Mouse (Mus musculus) midbrain, embryonic 10.5 days (tissue): ENCODE measurements at regions not wholly inside any gene's neighbourhood (a gene's known extent, or its start where the extent isn't known, plus 50 kb on each side); places are given as distances from the start of the nearest gene placed in this dataset.

Experiments
- DNase-seq: peaks from one replicate; pipeline ENCODE4 v3.0.0-alpha.2; 2017; ENCODE audit warnings: low spot score
- H3K27ac ChIP-seq: fragments of 300-500 bp; sonication (generic); replicated peaks from 2 replicates; pipeline ENCODE4 v1.5.1; 2016; ENCODE audit warnings: mild to moderate bottlenecking
- H3K27me3 ChIP-seq: fragments of 300-500 bp; sonication (generic); 2 replicates; pipeline ENCODE4 v1.6.1; 2016; ENCODE audit warnings: low read depth, mild to moderate bottlenecking; ENCODE audit not compliant: poor library complexity, severe bottlenecking
- H3K36me3 ChIP-seq: fragments of 300-500 bp; sonication (generic); 2 replicates; pipeline ENCODE4 v1.6.1; 2016; ENCODE audit warnings: mild to moderate bottlenecking, moderate library complexity
- H3K4me1 ChIP-seq: fragments of 300-500 bp; sonication (generic); 2 replicates; pipeline ENCODE4 v1.6.1; 2016
- H3K4me3 ChIP-seq: fragments of 300-500 bp; sonication (generic); 2 replicates; pipeline ENCODE4 v1.5.1; 2016; ENCODE audit warnings: mild to moderate bottlenecking, moderate library complexity
- H3K9me3 ChIP-seq: fragments of 300-500 bp; sonication (generic); replicated peaks from 2 replicates; pipeline ENCODE4 v1.6.1; 2016; ENCODE audit warnings: mild to moderate bottlenecking
- WGBS: fragments of 180-500 bp; shearing (Covaris S2); methylation state at CpG from one replicate; pipeline ENCODE4 v1.1.7; 2016; 5-methylcytosine and 5-hydroxymethylcytosine counted together

- WGBS = 94% methylated on average over 9 of the region's 9 CpGs
- no peak overlapping the region for H3K4me3 ChIP-seq
- no peaks in the 10 kb centered on the region for H3K36me3 ChIP-seq
- no peaks in the 10 kb centered on the region for H3K9me3 ChIP-seq
- H3K4me1 ChIP-seq = peaks cover 42% of the 10 kb centered on the region
- peaks cover 46% of the 10 kb centered on the region for H3K27me3 ChIP-seq
- H3K27ac ChIP-seq = peak overlapping the region; percentile 39
- DNase-seq = no peak
Observed at GRCm38 (mm10) chr9:61296311-61296947, 75.7 kb upstream of the Tle3 start.

DNA sequence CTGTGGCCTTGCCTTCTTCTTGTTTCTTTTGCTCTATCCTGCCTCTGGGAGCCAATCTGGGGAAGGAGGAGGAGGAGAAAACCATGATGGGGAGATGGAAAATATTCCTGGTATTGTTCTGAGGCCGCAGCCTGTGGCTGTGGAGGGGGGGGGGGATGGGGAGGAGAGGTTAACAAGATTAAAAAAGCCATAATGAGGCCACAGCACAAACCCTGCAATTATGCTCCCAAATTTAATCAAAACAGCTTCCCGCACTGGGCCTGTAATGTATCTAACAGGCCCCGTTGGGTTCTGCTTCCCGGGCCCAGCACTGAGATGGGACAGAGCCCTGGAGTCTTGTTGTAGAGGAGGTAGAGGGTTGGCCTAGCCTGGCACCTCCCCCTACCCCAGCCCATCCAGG lies 74.8 kb upstream of the Tle3 start:
- Histone ChIP-seq H3K27me3 (peaks cover 36% of the 10 kb centered on the region), H3K4me3 (no peak overlapping the region), H3K36me3 (no peaks in the 10 kb centered on the region), H3K9me3 (no peaks in the 10 kb centered on the region), H3K27ac (peak overlapping the region; percentile 39), H3K4me1 (peaks cover 41% of the 10 kb centered on the region)
- WGBS = 63% methylated on average over 4 of the region's 4 CpGs
- no peak for DNase-seq

DNA sequence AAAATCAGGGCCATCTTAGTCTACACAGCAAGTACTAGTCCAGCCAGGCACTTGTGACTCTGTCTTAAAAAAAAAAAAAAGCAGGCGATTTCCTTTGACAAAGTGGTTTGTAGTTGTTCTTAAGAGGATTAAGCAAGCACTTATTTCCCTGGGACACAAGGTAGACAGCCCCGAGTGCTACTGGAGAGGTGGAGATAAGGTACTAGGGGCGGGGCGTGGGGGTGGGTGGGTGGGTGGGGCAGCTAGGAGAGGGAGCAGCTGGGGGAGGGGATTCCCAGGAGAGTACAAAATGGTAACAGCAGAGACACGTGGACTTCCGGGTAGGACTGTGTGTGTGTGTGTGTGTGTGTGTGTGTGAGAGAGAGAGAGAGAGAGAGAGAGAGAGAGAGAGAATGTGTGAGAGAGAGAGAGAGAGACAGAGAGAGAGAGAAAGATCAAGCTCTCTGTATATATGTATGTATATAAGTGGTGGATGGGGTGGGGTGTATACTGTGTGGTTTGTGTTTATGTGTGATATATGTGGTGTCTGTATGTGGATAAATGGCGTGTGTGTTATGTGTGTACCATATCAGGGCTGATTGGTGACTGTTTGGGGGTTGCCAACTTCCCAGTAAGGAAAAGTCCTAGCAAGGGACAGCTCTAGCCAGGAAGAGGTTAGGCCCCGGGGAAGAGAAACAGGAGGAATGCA lies 72.1 kb upstream of the Tle3 start:
- Histone ChIP-seq H3K36me3 (no peaks in the 10 kb centered on the region), H3K9me3 (no peaks in the 10 kb centered on the region), H3K4me1 (peaks cover 34% of the 10 kb centered on the region), H3K27me3 (peaks cover 19% of the 10 kb centered on the region), H3K4me3 (no peak overlapping the region), H3K27ac (no peak overlapping the region)
- no peak for DNase-seq
- 51% methylated on average over 8 of the region's 8 CpGs for WGBS

GRCm38 (mm10) chr9:61301070-61301469 lies 71.1 kb upstream of the Tle3 start:
- H3K4me3 ChIP-seq = no peak overlapping the region
- 86% methylated on average over 8 of the region's 8 CpGs for WGBS
- peaks cover 34% of the 10 kb centered on the region for H3K4me1 ChIP-seq
- H3K27ac ChIP-seq = no peak overlapping the region
- no peaks in the 10 kb centered on the region for H3K9me3 ChIP-seq
- H3K36me3 ChIP-seq = no peaks in the 10 kb centered on the region
- H3K27me3 ChIP-seq = peaks cover 20% of the 10 kb centered on the region
- DNase-seq = no peak

DNA sequence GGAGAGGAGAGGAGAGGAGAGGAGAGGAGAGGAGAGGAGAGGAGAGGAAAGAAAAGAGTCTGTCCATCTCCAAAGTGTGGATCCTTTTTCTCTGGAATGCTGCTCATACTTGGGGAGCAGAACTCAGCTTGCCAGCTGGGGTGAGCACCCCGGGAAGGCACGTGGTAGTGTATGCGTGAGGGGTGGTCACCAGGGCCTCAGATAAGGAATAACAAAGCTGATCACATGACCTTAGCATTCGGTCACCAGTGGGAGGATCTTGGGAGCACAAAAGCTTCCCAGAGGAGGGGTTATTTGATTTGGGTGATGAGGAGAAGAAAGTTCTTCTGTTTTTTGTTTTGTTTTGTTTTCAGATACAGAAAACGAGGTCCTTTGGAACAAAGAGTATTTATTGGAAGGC lies 69.4 kb upstream of the Tle3 start:
- WGBS = 18% methylated on average over 5 of the region's 5 CpGs
- H3K27ac ChIP-seq = peak overlapping the region; percentile 9; the same call in 1 of the 2 replicates
- peaks cover 19% of the 10 kb centered on the region; the same call in 1 of the 2 replicates for H3K27me3 ChIP-seq
- no peak for DNase-seq
- H3K9me3 ChIP-seq = no peaks in the 10 kb centered on the region
- peaks cover 23% of the 10 kb centered on the region for H3K4me1 ChIP-seq
- no peak overlapping the region for H3K4me3 ChIP-seq
- H3K36me3 ChIP-seq = no peaks in the 10 kb centered on the region

GRCm38 (mm10) chr9:61306306-61306705 lies 65.9 kb upstream of the Tle3 start:
- 92% methylated on average over 9 of the region's 9 CpGs for WGBS
- H3K4me3 ChIP-seq = no peak overlapping the region
- no peaks in the 10 kb centered on the region for H3K36me3 ChIP-seq
- H3K9me3 ChIP-seq = no peaks in the 10 kb centered on the region
- no peak for DNase-seq
- peaks cover 34% of the 10 kb centered on the region for H3K27me3 ChIP-seq
- no peak overlapping the region for H3K27ac ChIP-seq
- H3K4me1 ChIP-seq = peaks cover 41% of the 10 kb centered on the region

- DNase-seq = no peak
- H3K4me3 ChIP-seq = no peak overlapping the region
- H3K27ac ChIP-seq = no peak overlapping the region
- 42% methylated on average over 3 of the region's 3 CpGs for WGBS
- H3K27me3 ChIP-seq = peaks cover 62% of the 10 kb centered on the region
- H3K4me1 ChIP-seq = peaks cover 41% of the 10 kb centered on the region
- no peaks in the 10 kb centered on the region for H3K9me3 ChIP-seq
- no peaks in the 10 kb centered on the region for H3K36me3 ChIP-seq
Observed at GRCm38 (mm10) chr9:61309096-61309495, 63.1 kb upstream of the Tle3 start.

DNA sequence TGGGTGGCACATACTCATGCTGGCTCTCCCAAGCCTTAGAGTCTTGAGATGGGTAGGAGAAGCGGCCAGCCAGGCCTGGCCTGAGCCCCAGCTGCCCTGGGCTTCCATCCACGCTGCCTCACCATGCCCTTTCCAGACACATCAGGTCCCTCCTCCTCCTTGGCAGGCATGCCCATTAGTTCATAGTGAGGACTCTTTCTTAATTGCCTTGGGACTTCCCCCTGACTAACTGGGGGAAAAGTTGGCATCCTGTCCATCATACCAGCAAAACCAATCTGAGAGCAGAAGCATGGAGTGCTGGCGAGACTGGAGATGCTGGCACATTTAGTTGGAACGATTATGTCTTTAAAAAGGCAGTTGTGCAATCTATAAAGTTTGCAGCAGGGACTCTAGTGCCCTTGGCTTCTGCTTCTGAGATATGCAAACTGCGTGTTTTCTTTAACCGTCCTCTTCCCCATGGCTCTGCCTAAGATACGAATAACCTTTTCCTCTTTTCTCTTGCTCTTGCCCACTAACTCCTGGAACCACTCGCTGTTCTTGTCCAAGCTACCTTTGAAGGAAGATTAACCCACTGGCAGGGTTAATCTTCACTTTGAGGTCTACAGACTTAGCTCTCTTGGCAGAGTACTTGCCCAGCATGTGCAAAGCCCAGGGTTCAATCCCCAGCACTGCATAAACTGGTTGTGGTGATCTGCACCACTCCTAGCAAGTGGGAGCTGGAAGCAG lies 62.2 kb upstream of the Tle3 start:
- Histone ChIP-seq H3K4me1 (peaks cover 48% of the 10 kb centered on the region), H3K27ac (0 out of 2 replicates have a peak overlapping the region, but pooled peaks have one; percentile 10), H3K36me3 (no peaks in the 10 kb centered on the region), H3K27me3 (peaks cover 70% of the 10 kb centered on the region), H3K9me3 (no peaks in the 10 kb centered on the region), H3K4me3 (no peak overlapping the region)
- 83% methylated on average over 8 of the region's 8 CpGs for WGBS
- DNase-seq = no peak

DNA sequence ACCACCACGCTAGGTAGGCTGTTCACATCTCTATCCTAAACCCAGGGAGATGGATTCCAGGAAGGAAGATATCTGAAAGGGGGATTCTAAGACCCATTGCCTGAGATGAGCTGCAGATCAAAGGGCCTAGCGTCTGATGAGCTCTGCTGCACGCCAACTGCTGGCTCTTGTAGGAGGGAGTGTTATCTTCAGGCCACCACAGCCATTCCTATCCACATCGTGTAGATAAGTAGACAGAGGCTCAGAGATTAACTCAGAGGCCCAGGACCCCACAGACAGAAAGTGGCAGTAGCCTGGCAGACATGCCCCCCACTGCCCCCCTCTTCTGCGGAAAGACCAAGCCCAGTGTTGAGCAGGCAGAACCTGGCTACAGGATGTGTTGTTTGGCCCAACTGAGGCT lies 61.6 kb upstream of the Tle3 start:
- peaks cover 54% of the 10 kb centered on the region for H3K4me1 ChIP-seq
- WGBS = 52% methylated on average over 5 of the region's 5 CpGs
- no peak overlapping the region for H3K4me3 ChIP-seq
- 0 out of 2 replicates have a peak overlapping the region, but pooled peaks have one; percentile 46 for H3K27ac ChIP-seq
- no peak for DNase-seq
- H3K36me3 ChIP-seq = no peaks in the 10 kb centered on the region
- H3K27me3 ChIP-seq = peaks cover 77% of the 10 kb centered on the region
- no peaks in the 10 kb centered on the region for H3K9me3 ChIP-seq

DNA sequence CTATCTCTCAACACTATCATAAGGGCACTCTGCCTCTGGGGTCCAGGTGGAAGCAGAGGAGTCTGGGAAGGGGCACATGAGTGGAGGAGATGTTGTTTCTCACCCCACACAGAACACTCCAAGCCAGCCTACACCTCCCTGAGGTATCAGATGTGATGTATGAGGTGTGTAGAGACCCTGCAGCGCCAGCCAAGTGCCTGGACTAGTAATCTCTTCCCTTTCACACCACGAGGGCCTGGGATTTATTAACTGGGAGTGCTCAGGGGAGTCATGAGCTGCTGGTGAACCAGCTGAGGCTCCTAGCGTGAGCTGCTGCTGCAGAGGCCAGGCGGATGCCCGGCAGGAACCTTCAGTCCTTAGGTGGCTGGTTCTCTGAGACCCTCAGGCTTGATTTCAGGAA lies 60.6 kb upstream of the Tle3 start:
- H3K9me3 ChIP-seq = no peaks in the 10 kb centered on the region
- H3K27ac ChIP-seq = peak overlapping the region; percentile 46; the same call in 1 of the 2 replicates
- H3K4me1 ChIP-seq = peaks cover 64% of the 10 kb centered on the region
- no peaks in the 10 kb centered on the region for H3K36me3 ChIP-seq
- H3K4me3 ChIP-seq = no peak overlapping the region
- WGBS = 33% methylated on average over 5 of the region's 5 CpGs
- no peak for DNase-seq
- peaks cover 79% of the 10 kb centered on the region for H3K27me3 ChIP-seq

GRCm38 (mm10) chr9:61314630-61315179 lies 57.5 kb upstream of the Tle3 start:
- H3K4me1 ChIP-seq = peaks cover 76% of the 10 kb centered on the region
- no peaks in the 10 kb centered on the region for H3K9me3 ChIP-seq
- H3K27ac ChIP-seq = peak overlapping the region; percentile 38
- peaks cover 80% of the 10 kb centered on the region for H3K27me3 ChIP-seq
- WGBS = 68% methylated on average over 6 of the region's 6 CpGs
- H3K4me3 ChIP-seq = no peak overlapping the region
- DNase-seq = no peak
- H3K36me3 ChIP-seq = no peaks in the 10 kb centered on the region

DNA sequence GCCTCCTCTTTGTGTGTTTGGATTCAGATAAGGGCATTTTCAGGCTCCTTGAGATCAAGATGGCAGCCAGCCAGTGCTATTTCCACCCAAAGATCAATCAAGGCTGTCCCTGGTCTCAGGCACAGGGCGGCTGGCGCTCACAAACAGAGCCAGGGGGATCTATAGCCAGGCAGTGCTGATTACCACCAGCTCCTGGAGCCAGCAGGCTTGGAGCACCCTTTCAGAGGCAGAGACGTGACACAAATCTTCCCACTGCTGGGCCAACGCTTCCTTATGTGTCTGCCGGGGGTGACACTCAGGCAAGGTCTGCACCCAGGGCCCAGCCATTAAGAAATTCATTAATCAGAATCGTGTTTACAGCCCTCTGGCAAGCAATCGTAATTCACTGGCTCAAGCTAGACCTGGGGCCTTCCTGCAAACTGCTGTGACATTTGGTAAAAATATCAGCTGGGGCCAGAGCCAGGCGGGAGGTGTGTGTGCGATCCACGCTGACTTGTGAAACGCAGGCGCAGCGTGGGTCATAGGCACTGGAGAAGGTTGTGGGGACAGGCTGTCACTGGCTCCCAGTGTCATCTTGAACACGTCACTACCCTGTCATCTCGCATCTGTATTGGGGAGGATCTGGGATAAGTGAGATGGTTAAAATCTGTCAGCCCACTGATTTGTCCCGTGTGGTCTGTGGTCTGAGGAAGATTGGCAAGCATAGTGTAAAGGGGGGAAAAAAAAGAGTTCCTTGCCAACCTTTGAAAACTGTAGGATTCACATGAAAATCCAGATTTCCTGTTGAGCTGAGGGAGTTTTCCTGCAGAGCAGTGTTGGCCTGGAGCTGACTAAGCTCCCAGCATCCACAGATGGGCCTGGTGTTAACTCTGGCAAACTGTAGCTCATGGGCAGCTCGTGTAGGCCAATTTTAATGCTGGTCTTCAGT lies 56.5 kb upstream of the Tle3 start:
- no peaks in the 10 kb centered on the region for H3K9me3 ChIP-seq
- no peak overlapping the region for H3K4me3 ChIP-seq
- WGBS = 69% methylated on average over 17 of the region's 17 CpGs
- H3K27ac ChIP-seq = peak overlapping the region; percentile 66
- DNase-seq = no peak
- no peaks in the 10 kb centered on the region for H3K36me3 ChIP-seq
- H3K27me3 ChIP-seq = peaks cover 73% of the 10 kb centered on the region
- H3K4me1 ChIP-seq = peaks cover 68% of the 10 kb centered on the region
